In genomic region chr14:118936952-118937351, GRCm38 (mm10) we compare ENCODE assay signal across 8 mouse cellular contexts. TPM values are rescaled to one million over a fixed set of nuclear protein-coding genes. Genes with fewer than 3 reads are reported as not detected.
DNase-seq lines count a peak whose midpoint lies in the region; ATAC-seq and TF ChIP-seq lines count a peak whose summit lies in the region.

No protein-coding gene starts in this region.

- H3K79me2 ChIP-seq in myocyte (ENCODE audit: control insufficient read depth, insufficient read depth): peaks cover 32% of the 10 kb centered on the region

- no peaks in the 10 kb centered on the region for H3K9me3 ChIP-seq in kidney, postnatal 0 days (replicated peaks; ENCODE audit: low read length)
- H3K9me3 ChIP-seq in embryonic facial prominence, embryonic 11.5 days (replicated peaks; ENCODE audit: control insufficient read depth, low read length): no peaks in the 10 kb centered on the region
- H3K9me3 ChIP-seq in intestine, embryonic 15.5 days: no peaks in the 10 kb centered on the region

- 27% methylated on average over 4 of the region's 4 CpGs for WGBS in kidney, postnatal 0 days
- WGBS in embryonic facial prominence, embryonic 11.5 days: 39% methylated on average over 4 of the region's 4 CpGs
- 35% methylated on average over 4 of the region's 4 CpGs for WGBS in intestine, embryonic 15.5 days

- 0 out of 2 replicates have a peak overlapping the region, but pooled peaks have one; percentile 72 for H3K27ac ChIP-seq in kidney, postnatal 0 days
- H3K27ac ChIP-seq in embryonic facial prominence, embryonic 11.5 days (replicated peaks; ENCODE audit: low read depth, low read length): no peak overlapping the region
- peak overlapping the region; percentile 85 for H3K27ac ChIP-seq in intestine, embryonic 15.5 days

- H3K9ac ChIP-seq in kidney, postnatal 0 days (ENCODE audit: low read depth, low read length): peak overlapping the region; percentile 64
- H3K9ac ChIP-seq in embryonic facial prominence, embryonic 11.5 days (replicated peaks; ENCODE audit: low read length): peak overlapping the region; percentile 64
- peak overlapping the region; percentile 64 for H3K9ac ChIP-seq in intestine, embryonic 15.5 days

- no peaks in the 10 kb centered on the region for H3K27me3 ChIP-seq in kidney, postnatal 0 days (ENCODE audit: insufficient read depth, low read length)
- no peaks in the 10 kb centered on the region for H3K27me3 ChIP-seq in embryonic facial prominence, embryonic 11.5 days (ENCODE audit: control insufficient read depth, insufficient read depth, low read length)
- H3K27me3 ChIP-seq in intestine, embryonic 15.5 days (replicated peaks): no peaks in the 10 kb centered on the region
- no peaks in the 10 kb centered on the region for H3K27me3 ChIP-seq in myocyte (ENCODE audit: control insufficient read depth, insufficient read depth, insufficient read length)

- no peak for ATAC-seq in kidney, postnatal 0 days (replicated peaks; ENCODE audit: low FRiP score, low read depth)
- ATAC-seq in embryonic facial prominence, embryonic 11.5 days (replicated peaks; ENCODE audit: insufficient number of reproducible peaks, low FRiP score, low TSS enrichment, low read depth): peak; percentile 2; the same call in 1 of the 2 replicates
- ATAC-seq in intestine, embryonic 15.5 days: peak; percentile 10

- no peak for TF ChIP-seq CTCF in kidney, postnatal 0 days (IDR thresholded peaks at IDR 0.05; ENCODE audit: low read depth)

- H3ac ChIP-seq in myocyte (ENCODE audit: control insufficient read depth, insufficient read length): no peak overlapping the region

- H3K4me1 ChIP-seq in kidney, postnatal 0 days (replicated peaks; ENCODE audit: insufficient read depth, low read length): peaks cover 12% of the 10 kb centered on the region
- no peaks in the 10 kb centered on the region for H3K4me1 ChIP-seq in embryonic facial prominence, embryonic 11.5 days (ENCODE audit: control insufficient read depth, insufficient read depth, low read length)
- H3K4me1 ChIP-seq in intestine, embryonic 15.5 days (replicated peaks): 0 out of 2 replicates have a peak, but pooled peaks cover 10% of the 10 kb centered on the region

- no peak for TF ChIP-seq POLR2A in myocyte (IDR thresholded peaks at IDR 0.05; ENCODE audit: insufficient read length, low read depth)

- no peaks in the 10 kb centered on the region for H3K36me3 ChIP-seq in kidney, postnatal 0 days (ENCODE audit: insufficient read depth, low read length)
- no peaks in the 10 kb centered on the region for H3K36me3 ChIP-seq in embryonic facial prominence, embryonic 11.5 days (replicated peaks; ENCODE audit: control insufficient read depth, insufficient read depth, low read depth, low read length)
- no peaks in the 10 kb centered on the region for H3K36me3 ChIP-seq in intestine, embryonic 15.5 days
- H3K36me3 ChIP-seq in myocyte (ENCODE audit: control insufficient read depth, insufficient read depth): no peaks in the 10 kb centered on the region

- peak overlapping the region; percentile 98 for H3K4me3 ChIP-seq in kidney, postnatal 0 days (replicated peaks; ENCODE audit: low read depth, low read length)
- peak overlapping the region; percentile 98 for H3K4me3 ChIP-seq in embryonic facial prominence, embryonic 11.5 days (ENCODE audit: low read depth, low read length)
- H3K4me3 ChIP-seq in intestine, embryonic 15.5 days (replicated peaks): peak overlapping the region; percentile 99
- peak overlapping the region; percentile 39 for H3K4me3 ChIP-seq in myocyte

- H3K4me2 ChIP-seq in kidney, postnatal 0 days (ENCODE audit: low read length): peak overlapping the region; percentile 88
- H3K4me2 ChIP-seq in embryonic facial prominence, embryonic 11.5 days (ENCODE audit: low read depth, low read length): peak overlapping the region; percentile 69
- peak overlapping the region; percentile 79 for H3K4me2 ChIP-seq in intestine, embryonic 15.5 days (replicated peaks)
- H3K4me2 ChIP-seq in myocyte (ENCODE audit: low read depth): peak overlapping the region; percentile 96

- no peak for DNase-seq in kidney, postnatal 0 days (ENCODE audit: low spot score)
- DNase-seq in kidney, adult 18-20 months: no peak
- no peak for DNase-seq in embryonic facial prominence, embryonic 11.5 days (ENCODE audit: low spot score)
- DNase-seq in right cerebral cortex, adult 2 months (ENCODE audit: low spot score in 2 of 2): no peak
- DNase-seq in embryo, embryonic 10.5 days (ENCODE audit: low spot score): no peak
- no peak for DNase-seq in cerebellum, adult 9-10 months

TF ChIP-seq in myocyte, 11 proteins besides CTCF, POLR2A, EP300 and RAD21:
- TF ChIP-seq MAX (IDR thresholded peaks at IDR 0.05; ENCODE audit: low read depth) (no peak), E2F4 (IDR thresholded peaks at IDR 0.05; ENCODE audit: insufficient read depth) (no peak), USF1 (IDR thresholded peaks at IDR 0.05; ENCODE audit: low read depth) (no peak), TCF3 (IDR thresholded peaks at IDR 0.05; ENCODE audit: insufficient read length, low read depth) (no peak), CEBPB (IDR thresholded peaks at IDR 0.05; ENCODE audit: insufficient read depth, poor library complexity, severe bottlenecking) (no peak), MYOD1 (IDR thresholded peaks at IDR 0.05; ENCODE audit: control insufficient read depth in 1 of 3, insufficient read length in 2 of 3, low read depth in 2 of 3) (no peak), SRF (IDR thresholded peaks at IDR 0.05; ENCODE audit: control insufficient read depth, insufficient read length, low read depth) (no peak)

RNA-seq across cellular contexts. Expression of gene Dnajc3, which starts 0.8 kb away (rescaled TPM):
- polyA plus RNA-seq in kidney, postnatal 0 days (2015; fragmentation: Nextera tagmentation; extraction: Ambion mirVana): 43.1 and 46.3 TPM in 2 replicates
- 33.0 and 35.0 TPM in 2 replicates for polyA plus RNA-seq in embryonic facial prominence, embryonic 11.5 days (2014; fragmentation: Nextera tagmentation; extraction: Ambion mirVana)
- polyA plus RNA-seq in intestine, embryonic 15.5 days (2015; fragmentation: Nextera tagmentation; extraction: Ambion mirVana): 48.4 and 57.0 TPM in 2 replicates
- 6.9 TPM for polyA plus RNA-seq in myocyte (2012; fragmentation: generic; extraction: Trizol)

RNA-seq across cellular contexts. Expression of gene Dzip1, which starts 11.7 kb away (rescaled TPM):
- 10.3 and 10.7 TPM in 2 replicates for polyA plus RNA-seq in kidney, postnatal 0 days (2015; fragmentation: Nextera tagmentation; extraction: Ambion mirVana)
- polyA plus RNA-seq in embryonic facial prominence, embryonic 11.5 days (2014; fragmentation: Nextera tagmentation; extraction: Ambion mirVana): 35.9 and 40.9 TPM in 2 replicates
- polyA plus RNA-seq in intestine, embryonic 15.5 days (2015; fragmentation: Nextera tagmentation; extraction: Ambion mirVana): 10.2 and 10.9 TPM in 2 replicates
- polyA plus RNA-seq in myocyte (2012; fragmentation: generic; extraction: Trizol): 3.8 TPM

Comparison
In these comparisons a context has a peak if more than half of its experiments do, and no peak if none do; other contexts are left out.
1. H3K4me3 ChIP-seq: peak in every context shown above with its lines; median percentile 99 in intestine, embryonic 15.5 days; 98 in kidney, postnatal 0 days; 98 in embryonic facial prominence, embryonic 11.5 days; 39 in myocyte.